Mouse (Mus musculus) CH12.LX (cell line): ENCODE measurements around the gene Ngef.

Experiments
- CTCF ChIP-seq, 2 experiments: IDR thresholded peaks in 1 of 2; conservative IDR thresholded peaks in 1 of 2; 2 replicates each; pipeline ENCODE4 v1.5.1; 2011 to 2012; ENCODE audit warnings: low read depth in 2 of 2, low read length in 2 of 2, improper control_type of control experiment in 1 of 2, inconsistent platforms in 1 of 2, mild to moderate bottlenecking in 1 of 2, moderate library complexity in 1 of 2
- ELF1 ChIP-seq: IDR thresholded peaks from 2 replicates; pipeline ENCODE4 v1.6.1; 2014; ENCODE audit warnings: low read depth, mild to moderate bottlenecking, inconsistent platforms, low read length, improper control_type of control experiment
- EP300 ChIP-seq: IDR thresholded peaks from 2 replicates; pipeline ENCODE4 v1.6.1; 2011; ENCODE audit warnings: low read length, improper control_type of control experiment
- JUND ChIP-seq: conservative IDR thresholded peaks from 2 replicates; pipeline ENCODE4 v1.6.1; 2011; ENCODE audit warnings: low read depth, low read length, improper control_type of control experiment
- NELFE ChIP-seq: IDR thresholded peaks from 2 replicates; pipeline ENCODE4 v1.6.1; 2011; ENCODE audit warnings: low read depth, low read length, improper control_type of control experiment
- POLR2A ChIP-seq: IDR thresholded peaks from 2 replicates; pipeline ENCODE4 v1.6.1; 2011; ENCODE audit warnings: low read depth, mild to moderate bottlenecking, improper control_type of control experiment, low read length
- RAD21 ChIP-seq: IDR thresholded peaks from 2 replicates; pipeline ENCODE4 v1.6.1; 2011; ENCODE audit warnings: low read depth, mild to moderate bottlenecking, low read length, improper control_type of control experiment, moderate library complexity
- USF1 ChIP-seq: IDR thresholded peaks from 2 replicates; pipeline ENCODE4 v1.6.1; 2014; ENCODE audit warnings: low read depth, mild to moderate bottlenecking, inconsistent platforms, low read length, improper control_type of control experiment
- ZC3H11A ChIP-seq: IDR thresholded peaks from 2 replicates; pipeline ENCODE4 v1.6.1; 2012; ENCODE audit warnings: low read depth, mild to moderate bottlenecking, inconsistent platforms, low read length, improper control_type of control experiment
- ZKSCAN1 ChIP-seq: IDR thresholded peaks from 2 replicates; pipeline ENCODE4 v1.6.1; 2012; ENCODE audit warnings: low read depth, inconsistent platforms, low read length, improper control_type of control experiment, borderline replicate concordance
- ZMIZ1 ChIP-seq: IDR thresholded peaks from 2 replicates; pipeline ENCODE4 v1.6.1; 2012; ENCODE audit warnings: low read depth, mild to moderate bottlenecking, inconsistent platforms, low read length, improper control_type of control experiment

GRCm38 (mm10) chr1:87508591-87509560 lies 64.8 kb downstream of the Ngef start:
- TF ChIP-seq USF1: no peak
- no peak for TF ChIP-seq ELF1
- no peak for TF ChIP-seq POLR2A
- no peak for TF ChIP-seq ZKSCAN1
- TF ChIP-seq EP300: no peak
- TF ChIP-seq RAD21: no peak
- TF ChIP-seq ZMIZ1: no peak
- no peak for TF ChIP-seq CTCF (conservative IDR thresholded peaks at IDR 0.05 in 1 of 2, IDR thresholded peaks at IDR 0.05 in 1 of 2; ENCODE audit: low read depth in 2 of 2, low read length in 2 of 2)
- TF ChIP-seq ZC3H11A: no peak
- no peak for TF ChIP-seq NELFE
- TF ChIP-seq JUND: no peak
